ENCODE assay signal across 8 mouse cellular contexts in genomic region chr17:8988119-8988807, GRCm38 (mm10). TPM values are rescaled to one million over a fixed set of nuclear protein-coding genes. Genes with fewer than 3 reads are reported as not detected.
A peak's percentile ranks its signal among the peaks of the same experiment; 100 is the strongest.
DNase-seq lines count a peak whose midpoint lies in the region; ATAC-seq and TF ChIP-seq lines count a peak whose summit lies in the region.

1700010I14Rik (plus strand) TSS chr17:8988333.

- 7% methylated on average over 13 of the region's 13 CpGs for WGBS in hindbrain, embryonic 14.5 days

- H3K9ac ChIP-seq in hindbrain, embryonic 14.5 days: peak within 1 kb of the TSS; percentile 47; the same call in 1 of the 2 replicates

- H3K36me3 ChIP-seq in hindbrain, embryonic 14.5 days (replicated peaks; ENCODE audit: control insufficient read depth, insufficient read depth): peaks cover 13% of the 10 kb centered on the region

- in situ Hi-C loops in Patski (cut with MboI; ENCODE audit: low pct_unique_long_range_greater_than_20kb): loop anchor here (5.0 to 10.0 kb wide), 3 partner anchors 46 to 121 kb away; no protein-coding TSS in a partner anchor

- H3K27ac ChIP-seq in hindbrain, embryonic 14.5 days: 0 out of 2 replicates have a peak within 1 kb of the TSS, but pooled peaks have one; percentile 4

- CTCF ChIA-PET in Patski (lab: Charles Lee): interaction anchor here (0.9 to 24.0 kb wide), 19 partner anchors 9 to 153 kb away, joined by 3 to 786 read pairs (median 11); no protein-coding TSS in a partner anchor

- H3K4me2 ChIP-seq in hindbrain, embryonic 14.5 days (replicated peaks): peak within 1 kb of the TSS; percentile 59

- peak; percentile 26 for ATAC-seq in Patski
- ATAC-seq in hindbrain, embryonic 14.5 days (ENCODE audit: low FRiP score): peak; percentile 49; the same call in 1 of the 2 replicates

- H3K9me3 ChIP-seq in hindbrain, embryonic 14.5 days (ENCODE audit: control insufficient read depth, low read length): no peaks in the 10 kb centered on the region

- H3K27me3 ChIP-seq in Patski: peaks cover 7% of the 10 kb centered on the region
- no peaks in the 10 kb centered on the region for H3K27me3 ChIP-seq in hindbrain, embryonic 14.5 days (ENCODE audit: control insufficient read depth, insufficient read depth, low read length)

- POLR2A ChIA-PET in Patski (lab: Charles Lee): interaction anchor here (0.6 to 1.9 kb wide), 8 partner anchors 10 to 126 kb away, joined by 3 to 7 read pairs (median 4); no protein-coding TSS in a partner anchor

- DNase-seq in Patski (ENCODE audit: low read depth, low spot score): peak; percentile 79
- peak; percentile 92 to 96 for DNase-seq in cerebellum, postnatal 10 days
- peak; percentile 71 to 82 for DNase-seq in frontal cortex, postnatal 25 days (ENCODE audit: low spot score in 2 of 2)
- peak; percentile 84 for DNase-seq in hindbrain, embryonic 14.5 days (ENCODE audit: low spot score)
- peak; percentile 79 to 85 for DNase-seq in layer of hippocampus, postnatal 25 days (ENCODE audit: extremely low spot score in 1 of 2, low spot score in 1 of 2)
- peak; percentile 91 for DNase-seq in lung, postnatal 14 days
- peak; percentile 11 for DNase-seq in retina, adult 2 months (ENCODE audit: low read depth, low spot score)
- peak; percentile 91 for DNase-seq in thymus, postnatal 25 days

- H3K4me3 ChIP-seq in hindbrain, embryonic 14.5 days (replicated peaks; ENCODE audit: low read length): peak within 1 kb of the TSS; percentile 31

- TF ChIP-seq CTCF in Patski (IDR thresholded peaks at IDR 0.05): no peak

- peaks cover 19% of the 10 kb centered on the region for H3K4me1 ChIP-seq in hindbrain, embryonic 14.5 days (replicated peaks; ENCODE audit: control insufficient read depth, insufficient read depth, low read length)

RNA-seq across cellular contexts. Expression of gene 1700010I14Rik, which starts in this region (rescaled TPM):
- 3.9 TPM for polyA plus RNA-seq in Patski (2021)
- 1.5 and 1.9 TPM in 2 replicates for polyA plus RNA-seq in hindbrain, embryonic 14.5 days (2014; fragmentation: Nextera tagmentation; extraction: Ambion mirVana)
- total RNA-seq in layer of hippocampus, postnatal 25 days (2021): 1 to 10 TPM; 1.6 to 2.2 TPM

Comparison
In these comparisons a context has a peak if more than half of its experiments do, and no peak if none do; other contexts are left out.
1. Peak in every context shown above with its lines: DNase-seq, ATAC-seq, H3K4me3 ChIP-seq and H3K27ac ChIP-seq.
2. DNase-seq: peak in every context shown above with its lines; median percentile 94 in cerebellum, postnatal 10 days; 91 in lung, postnatal 14 days; 91 in thymus, postnatal 25 days; 84 in hindbrain, embryonic 14.5 days; 82 in layer of hippocampus, postnatal 25 days; 79 in Patski; 76 in frontal cortex, postnatal 25 days; 11 in retina, adult 2 months.